Comparison of ENCODE assay signal across 8 mouse cellular contexts in the genomic region with DNA sequence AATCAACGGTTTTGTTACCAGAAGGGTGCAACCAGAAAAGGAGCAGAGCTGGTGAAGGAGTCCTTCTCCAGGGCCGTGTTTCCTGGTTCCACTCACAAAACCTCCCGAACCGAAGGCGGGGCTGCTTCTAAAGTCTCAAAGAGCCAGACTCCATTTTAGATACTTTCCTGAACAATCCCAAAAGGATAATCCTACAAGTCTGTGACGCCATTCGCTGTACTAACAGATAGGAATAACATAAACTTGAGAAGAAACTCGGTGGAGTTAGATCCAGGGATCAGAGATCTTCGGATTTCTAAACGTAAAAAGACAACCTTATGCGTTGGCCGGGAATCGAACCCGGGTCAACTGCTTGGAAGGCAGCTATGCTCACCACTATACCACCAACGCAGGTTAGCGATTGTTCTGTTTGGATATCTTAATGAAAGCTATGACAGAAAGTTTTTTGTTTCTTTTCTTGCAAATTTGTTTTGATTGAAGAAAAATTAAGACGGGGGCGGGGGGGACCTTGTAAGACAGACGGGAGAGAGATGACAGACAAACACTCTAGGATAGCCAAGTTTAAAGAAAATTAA. TPM values are rescaled to one million over a fixed set of nuclear protein-coding genes. Genes with fewer than 3 reads are reported as not detected.
DNase-seq lines count a peak whose midpoint lies in the region; ATAC-seq and TF ChIP-seq lines count a peak whose summit lies in the region.

No protein-coding gene starts in this region.

- under 1% methylated on average over 19 of the region's 19 CpGs for WGBS in embryonic facial prominence, embryonic 15.5 days
- under 1% methylated on average over 19 of the region's 19 CpGs for WGBS in kidney, embryonic 14.5 days
- under 1% methylated on average over 19 of the region's 19 CpGs for WGBS in limb, embryonic 15.5 days
- WGBS in midbrain, postnatal 0 days, result under 1% methylated on average over 19 of the region's 19 CpGs

- no peaks in the 10 kb centered on the region for H3K9me3 ChIP-seq in embryonic facial prominence, embryonic 15.5 days (replicated peaks)
- no peaks in the 10 kb centered on the region for H3K9me3 ChIP-seq in kidney, embryonic 14.5 days (ENCODE audit: control insufficient read depth, low read length)
- no peaks in the 10 kb centered on the region for H3K9me3 ChIP-seq in limb, embryonic 15.5 days
- H3K9me3 ChIP-seq in midbrain, postnatal 0 days (ENCODE audit: low read length), result no peaks in the 10 kb centered on the region

- H3K9ac ChIP-seq in embryonic facial prominence, embryonic 15.5 days, result peak overlapping the region; percentile 70
- peak overlapping the region; percentile 73 for H3K9ac ChIP-seq in kidney, embryonic 14.5 days (ENCODE audit: low read depth, low read length)
- peak overlapping the region; percentile 66 for H3K9ac ChIP-seq in limb, embryonic 15.5 days
- H3K9ac ChIP-seq in midbrain, postnatal 0 days (replicated peaks; ENCODE audit: low read length, poor library complexity, severe bottlenecking), result peak overlapping the region; percentile 58

- peak overlapping the region; percentile 63 for H3K4me2 ChIP-seq in embryonic facial prominence, embryonic 15.5 days (replicated peaks)
- peak overlapping the region; percentile 62 for H3K4me2 ChIP-seq in kidney, embryonic 14.5 days (replicated peaks; ENCODE audit: low read depth, low read length)
- peak overlapping the region; percentile 60 for H3K4me2 ChIP-seq in limb, embryonic 15.5 days
- H3K4me2 ChIP-seq in midbrain, postnatal 0 days (ENCODE audit: low read depth, low read length, poor library complexity, severe bottlenecking), result peak overlapping the region; percentile 61

- no peaks in the 10 kb centered on the region for H3K36me3 ChIP-seq in embryonic facial prominence, embryonic 15.5 days
- no peaks in the 10 kb centered on the region for H3K36me3 ChIP-seq in kidney, embryonic 14.5 days (ENCODE audit: control insufficient read depth, insufficient read depth, low read length)
- H3K36me3 ChIP-seq in limb, embryonic 15.5 days, result no peaks in the 10 kb centered on the region
- no peaks in the 10 kb centered on the region for H3K36me3 ChIP-seq in midbrain, postnatal 0 days (ENCODE audit: insufficient read depth, low read length)

- peak overlapping the region; percentile 78 for H3K4me3 ChIP-seq in bone marrow macrophage, adult 2 months (ENCODE audit: insufficient read depth, low read length)
- H3K4me3 ChIP-seq in embryonic facial prominence, embryonic 15.5 days (replicated peaks), result peak overlapping the region; percentile 80
- H3K4me3 ChIP-seq in kidney, embryonic 14.5 days (ENCODE audit: low read length), result peak overlapping the region; percentile 81
- peak overlapping the region; percentile 71 for H3K4me3 ChIP-seq in limb, embryonic 15.5 days
- H3K4me3 ChIP-seq in midbrain, postnatal 0 days (ENCODE audit: low read depth, low read length), result peak overlapping the region; percentile 76

- no peak for TF ChIP-seq CTCF in bone marrow macrophage, adult 2 months (IDR thresholded peaks at IDR 0.05; ENCODE audit: low read depth, low read length)
- TF ChIP-seq CTCF in midbrain, postnatal 0 days (IDR thresholded peaks at IDR 0.05), result no peak

- no peaks in the 10 kb centered on the region for H3K27me3 ChIP-seq in embryonic facial prominence, embryonic 15.5 days
- H3K27me3 ChIP-seq in kidney, embryonic 14.5 days (ENCODE audit: control insufficient read depth, insufficient read depth, low read length), result no peaks in the 10 kb centered on the region
- H3K27me3 ChIP-seq in limb, embryonic 15.5 days, result no peaks in the 10 kb centered on the region
- H3K27me3 ChIP-seq in midbrain, postnatal 0 days (ENCODE audit: insufficient read depth, low read length), result no peaks in the 10 kb centered on the region

- H3K4me1 ChIP-seq in bone marrow macrophage, adult 2 months (ENCODE audit: control insufficient read depth, insufficient read depth, low read length), result peaks cover 5% of the 10 kb centered on the region; the same call in 1 of the 2 replicates
- H3K4me1 ChIP-seq in embryonic facial prominence, embryonic 15.5 days, result peaks cover 9% of the 10 kb centered on the region; the same call in 1 of the 2 replicates
- H3K4me1 ChIP-seq in kidney, embryonic 14.5 days (ENCODE audit: control insufficient read depth, insufficient read depth, low read length), result peaks cover 3% of the 10 kb centered on the region; the same call in 1 of the 2 replicates
- H3K4me1 ChIP-seq in limb, embryonic 15.5 days, result peaks cover 9% of the 10 kb centered on the region
- H3K4me1 ChIP-seq in midbrain, postnatal 0 days (ENCODE audit: insufficient read depth, low read length), result peaks cover 4% of the 10 kb centered on the region; the same call in 1 of the 2 replicates

- TF ChIP-seq POLR2A in bone marrow macrophage, adult 2 months (IDR thresholded peaks at IDR 0.05; ENCODE audit: borderline replicate concordance, low read depth, low read length), result no peak

- peak; percentile 74 for ATAC-seq in embryonic facial prominence, embryonic 15.5 days (ENCODE audit: insufficient number of reproducible peaks, low FRiP score, low TSS enrichment, low read depth)
- peak; percentile 76 for ATAC-seq in kidney, embryonic 14.5 days (ENCODE audit: low FRiP score, low TSS enrichment)
- peak; percentile 60 for ATAC-seq in limb, embryonic 15.5 days (ENCODE audit: insufficient number of reproducible peaks, low FRiP score, low TSS enrichment, low read depth)
- ATAC-seq in midbrain, postnatal 0 days (ENCODE audit: low FRiP score), result peak; percentile 82

- H3K27ac ChIP-seq in bone marrow macrophage, adult 2 months (ENCODE audit: insufficient read depth, low read depth, low read length), result peak overlapping the region; percentile 84
- peak overlapping the region; percentile 92 for H3K27ac ChIP-seq in embryonic facial prominence, embryonic 15.5 days (replicated peaks)
- H3K27ac ChIP-seq in kidney, embryonic 14.5 days (ENCODE audit: low read depth, low read length), result peak overlapping the region; percentile 84
- peak overlapping the region; percentile 93 for H3K27ac ChIP-seq in limb, embryonic 15.5 days
- peak overlapping the region; percentile 73 for H3K27ac ChIP-seq in midbrain, postnatal 0 days (ENCODE audit: low read depth, low read length)

- DNase-seq in A20 (ENCODE audit: low read depth, low spot score), result peak; percentile 92
- peak; percentile 67 to 90 for DNase-seq in heart, adult 9 months (ENCODE audit: low spot score in 2 of 2)
- peak; percentile 88 for DNase-seq in midbrain, postnatal 0 days (ENCODE audit: low spot score)
- DNase-seq in spleen, postnatal 10 days (ENCODE audit: low spot score in 2 of 2), result peak; percentile 90

RNA-seq across cellular contexts. Expression of a gene that starts 24.2 kb away (rescaled TPM):
- not detected in 2 replicates for polyA plus RNA-seq in bone marrow macrophage, adult 2 months (2012; ENCODE audit: insufficient read depth, insufficient read length, missing spikeins)
- 12.4 and 16.1 TPM in 2 replicates for polyA plus RNA-seq in embryonic facial prominence, embryonic 15.5 days (2015; fragmentation: Nextera tagmentation; extraction: Ambion mirVana)
- 0.20 and 0.30 TPM in 2 replicates for polyA plus RNA-seq in kidney, embryonic 14.5 days (2014; fragmentation: Nextera tagmentation; extraction: Ambion mirVana)
- polyA plus RNA-seq in limb, embryonic 15.5 days (2015; fragmentation: Nextera tagmentation; extraction: Ambion mirVana), result 8.7 and 18.4 TPM in 2 replicates
- total RNA-seq in midbrain, postnatal 0 days (2014; rRNA removed), result 2.0 and 2.1 TPM in 2 replicates
- polyA plus RNA-seq in midbrain, postnatal 0 days (2015; fragmentation: Nextera tagmentation; extraction: Ambion mirVana), result 2.0 and 2.7 TPM in 2 replicates

RNA-seq across cellular contexts. Expression of a gene that starts 48.7 kb away (rescaled TPM):
- not detected in 2 replicates for polyA plus RNA-seq in bone marrow macrophage, adult 2 months (2012; ENCODE audit: insufficient read depth, insufficient read length, missing spikeins)
- 0.31 TPM in 1 of 2 replicates, not detected in the other for polyA plus RNA-seq in embryonic facial prominence, embryonic 15.5 days (2015; fragmentation: Nextera tagmentation; extraction: Ambion mirVana)
- 0.20 TPM in 1 of 2 replicates, not detected in the other for polyA plus RNA-seq in kidney, embryonic 14.5 days (2014; fragmentation: Nextera tagmentation; extraction: Ambion mirVana)
- 0.22 and 0.55 TPM in 2 replicates for polyA plus RNA-seq in limb, embryonic 15.5 days (2015; fragmentation: Nextera tagmentation; extraction: Ambion mirVana)
- total RNA-seq in midbrain, postnatal 0 days (2014; rRNA removed), result not detected in 2 replicates
- polyA plus RNA-seq in midbrain, postnatal 0 days (2015; fragmentation: Nextera tagmentation; extraction: Ambion mirVana), result not detected in 2 replicates

RNA-seq across cellular contexts. Expression of a gene that starts 57.0 kb away (rescaled TPM):
- 868 and 944 TPM in 2 replicates for polyA plus RNA-seq in bone marrow macrophage, adult 2 months (2012; ENCODE audit: insufficient read depth, insufficient read length, missing spikeins)
- 179 and 184 TPM in 2 replicates for polyA plus RNA-seq in embryonic facial prominence, embryonic 15.5 days (2015; fragmentation: Nextera tagmentation; extraction: Ambion mirVana)
- 91.1 and 148 TPM in 2 replicates for polyA plus RNA-seq in kidney, embryonic 14.5 days (2014; fragmentation: Nextera tagmentation; extraction: Ambion mirVana)
- polyA plus RNA-seq in limb, embryonic 15.5 days (2015; fragmentation: Nextera tagmentation; extraction: Ambion mirVana), result 151 and 157 TPM in 2 replicates
- 145 and 222 TPM in 2 replicates for total RNA-seq in midbrain, postnatal 0 days (2014; rRNA removed)
- polyA plus RNA-seq in midbrain, postnatal 0 days (2015; fragmentation: Nextera tagmentation; extraction: Ambion mirVana), result 108 and 116 TPM in 2 replicates

Comparison
In these comparisons a context has a peak if more than half of its experiments do, and no peak if none do; other contexts are left out.
1. Peak in every context shown above with its lines: DNase-seq, ATAC-seq, H3K4me3 ChIP-seq and H3K27ac ChIP-seq.